ENCODE assay signal across 10 mouse cellular contexts in the genomic region with DNA sequence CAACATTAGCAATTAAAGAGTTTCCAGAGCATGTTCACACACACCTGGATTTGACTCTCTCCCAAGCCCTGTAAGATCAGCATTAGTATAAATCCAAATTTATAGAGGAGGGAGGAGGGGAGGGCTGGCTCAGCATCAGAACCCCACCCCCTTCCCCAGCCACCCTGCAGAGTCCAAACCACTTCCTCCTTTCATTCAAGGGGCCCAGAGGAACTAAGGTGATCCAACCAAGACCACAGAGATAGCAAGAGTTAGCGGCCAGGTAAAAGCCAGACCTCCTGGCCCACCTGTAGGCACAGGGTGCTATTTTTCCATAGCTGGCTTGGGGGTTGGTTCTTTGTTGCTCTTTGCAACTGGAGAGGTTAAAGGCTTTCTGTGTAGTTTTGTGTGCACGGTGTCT. TPM values are rescaled to one million over a fixed set of nuclear protein-coding genes. Genes with fewer than 3 reads are reported as not detected.
A peak's percentile ranks its signal among the peaks of the same experiment; 100 is the strongest.
DNase-seq lines count a peak whose midpoint lies in the region; ATAC-seq and TF ChIP-seq lines count a peak whose summit lies in the region.
"Had no signal": no experiment of that assay in that cellular context is flagged by ENCODE, and none has a peak within 500 bp of the region (broad histone marks: within the 10 kb centered on the region; RNA-seq: fewer than 3 reads in every experiment).

No protein-coding gene starts in this region.

- H3K4me2 ChIP-seq in limb, embryonic 13.5 days (replicated peaks), result no peak overlapping the region
- H3K4me2 ChIP-seq: midbrain, embryonic 15.5 days had no signal

- WGBS in limb, embryonic 13.5 days, result 47% methylated on average over 2 of the region's 2 CpGs
- 59% methylated on average over 2 of the region's 2 CpGs for WGBS in limb, embryonic 10.5 days
- 11% methylated on average over 2 of the region's 2 CpGs for WGBS in bone marrow, adult 2 months

- no peaks in the 10 kb centered on the region for H3K27me3 ChIP-seq in limb, embryonic 13.5 days
- H3K27me3 ChIP-seq in limb, embryonic 10.5 days (ENCODE audit: low read depth, poor library complexity, severe bottlenecking), result no peaks in the 10 kb centered on the region
- H3K27me3 ChIP-seq: midbrain, embryonic 15.5 days had no signal

- no peak for TF ChIP-seq CTCF in bone marrow, adult 2 months (IDR thresholded peaks at IDR 0.05; ENCODE audit: control insufficient read depth, insufficient read depth, low read length)

- no peak for DNase-seq in limb, embryonic 10.5 days (ENCODE audit: low spot score)
- peak; percentile 47 to 66 for DNase-seq in natural killer cell, adult 2 months (ENCODE audit: low spot score in 2 of 2)
- no peak for DNase-seq in urinary bladder, postnatal 25 days (ENCODE audit: low spot score)
- DNase-seq in yolk sac, embryonic 10.5 days (ENCODE audit: low spot score), result no peak
- DNase-seq: left cerebral cortex, postnatal 4 days; right cerebral cortex, adult 18-20 months had no signal

- H3K36me3 ChIP-seq in limb, embryonic 13.5 days, result peaks cover 40% of the 10 kb centered on the region
- peaks cover 44% of the 10 kb centered on the region for H3K36me3 ChIP-seq in limb, embryonic 10.5 days

- H3K9me3 ChIP-seq in limb, embryonic 13.5 days, result peaks cover 8% of the 10 kb centered on the region
- H3K9me3 ChIP-seq in limb, embryonic 10.5 days (replicated peaks), result no peaks in the 10 kb centered on the region
- H3K9me3 ChIP-seq: midbrain, embryonic 15.5 days had no signal

- peak overlapping the region; percentile 22; the same call in 1 of the 2 replicates for H3K27ac ChIP-seq in limb, embryonic 13.5 days
- H3K27ac ChIP-seq in limb, embryonic 10.5 days, result no peak overlapping the region
- peak overlapping the region; percentile 84 for H3K27ac ChIP-seq in bone marrow, adult 2 months (ENCODE audit: control insufficient read depth, insufficient read depth, low read depth, low read length, poor library complexity)
- H3K27ac ChIP-seq: midbrain, embryonic 15.5 days had no signal

- H3K4me1 ChIP-seq in limb, embryonic 13.5 days, result peaks cover 39% of the 10 kb centered on the region
- H3K4me1 ChIP-seq in limb, embryonic 10.5 days, result peaks cover 36% of the 10 kb centered on the region
- peaks cover 8% of the 10 kb centered on the region for H3K4me1 ChIP-seq in bone marrow, adult 2 months (ENCODE audit: control insufficient read depth, insufficient read depth, low read length)

- no peak overlapping the region for H3K9ac ChIP-seq in limb, embryonic 13.5 days
- H3K9ac ChIP-seq: midbrain, embryonic 15.5 days had no signal

- peak; percentile 43; the same call in 1 of the 2 replicates for ATAC-seq in limb, embryonic 13.5 days (ENCODE audit: low FRiP score, low read depth)
- ATAC-seq in CD4-positive, CD25-positive, alpha-beta regulatory T cell, adult 4 months, result peak; percentile 73
- ATAC-seq: midbrain, embryonic 15.5 days had no signal

- no peak for TF ChIP-seq POLR2A in bone marrow, adult 2 months (IDR thresholded peaks at IDR 0.05; ENCODE audit: borderline replicate concordance, control insufficient read depth, low read depth, low read length)

- no peak overlapping the region for H3K4me3 ChIP-seq in limb, embryonic 13.5 days
- no peak overlapping the region for H3K4me3 ChIP-seq in limb, embryonic 10.5 days
- H3K4me3 ChIP-seq in bone marrow, adult 2 months (replicated peaks; ENCODE audit: control insufficient read depth, low read depth, low read length), result peak overlapping the region; percentile 47
- H3K4me3 ChIP-seq: midbrain, embryonic 15.5 days had no signal

RNA-seq across cellular contexts. Expression of a gene that starts 16.0 kb away (rescaled TPM):
- polyA plus RNA-seq in limb, embryonic 13.5 days (2015; fragmentation: Nextera tagmentation; extraction: Ambion mirVana), result 3.2 and 3.5 TPM in 2 replicates
- polyA plus RNA-seq in limb, embryonic 10.5 days (2016; fragmentation: Nextera tagmentation; extraction: Ambion mirVana), result 1.9 and 2.0 TPM in 2 replicates
- polyA plus RNA-seq in CD4-positive, CD25-positive, alpha-beta regulatory T cell, adult 4 months (2017; shearing (Covaris generic)), result 10 to 100 TPM; 22.7 to 38.5 TPM
- 19.3 and 31.8 TPM in 2 replicates for polyA plus RNA-seq in bone marrow, adult 2 months (2011; ENCODE audit: insufficient read depth, insufficient read length, low replicate concordance, missing spikeins)

Comparison
In these comparisons a context has a peak if more than half of its experiments do, and no peak if none do; other contexts are left out.
1. DNase-seq: peak in natural killer cell, adult 2 months (2 of 2); none in limb, embryonic 10.5 days (single experiment), urinary bladder, postnatal 25 days (single experiment) and yolk sac, embryonic 10.5 days (single experiment).